Mouse (Mus musculus) G1E (cell line): ENCODE data around the gene Gm20431.

Experiments
- CTCF ChIP-seq: IDR thresholded peaks from 2 replicates; pipeline ENCODE4 v1.5.1; 2012; ENCODE audit warnings: low read depth, low read length, inconsistent platforms, mixed read lengths
- GATA1 ChIP-seq: IDR thresholded peaks from 2 replicates; pipeline ENCODE4 v1.6.1; 2012; ENCODE audit warnings: borderline replicate concordance, low read length, inconsistent platforms, mixed read lengths
- GATA2 ChIP-seq: IDR thresholded peaks from 2 replicates; pipeline ENCODE4 v1.6.1; 2012; ENCODE audit warnings: low read depth, low read length, inconsistent platforms, borderline replicate concordance
- POLR2AphosphoS5 ChIP-seq: IDR thresholded peaks from 2 replicates; pipeline ENCODE4 v1.6.1; 2012; ENCODE audit warnings: low read depth, low read length, inconsistent platforms; ENCODE audit not compliant: insufficient replicate concordance
- TAL1 ChIP-seq: conservative IDR thresholded peaks from 2 replicates; pipeline ENCODE4 v1.6.1; 2012; ENCODE audit warnings: low read depth, low read length, inconsistent platforms, mixed read lengths

GRCm38 (mm10) chr2:167701472-167701871, 40.2 kb upstream of the Gm20431 start:
- TF ChIP-seq CTCF, result no peak
- no peak for TF ChIP-seq GATA1
- no peak for TF ChIP-seq GATA2
- no peak for TF ChIP-seq POLR2AphosphoS5
- TF ChIP-seq TAL1, result no peak
